Mouse (Mus musculus): ENCODE results near the gene Rdh19. TPM values are rescaled to one million over a fixed set of nuclear protein-coding genes. Genes with fewer than 3 reads are reported as not detected.

Rdh19 gene
- under 1 TPM in 1 of 2 experiments, not detected in 1; 0.22 TPM for polyA plus RNA-seq (2017; shearing (Covaris generic))

GRCm38 (mm10) chr10:127849628-127850027 lies at the start of gene Rdh19:
Gene Rdh19 (plus strand): TSS chr10:127849928.

DNA sequence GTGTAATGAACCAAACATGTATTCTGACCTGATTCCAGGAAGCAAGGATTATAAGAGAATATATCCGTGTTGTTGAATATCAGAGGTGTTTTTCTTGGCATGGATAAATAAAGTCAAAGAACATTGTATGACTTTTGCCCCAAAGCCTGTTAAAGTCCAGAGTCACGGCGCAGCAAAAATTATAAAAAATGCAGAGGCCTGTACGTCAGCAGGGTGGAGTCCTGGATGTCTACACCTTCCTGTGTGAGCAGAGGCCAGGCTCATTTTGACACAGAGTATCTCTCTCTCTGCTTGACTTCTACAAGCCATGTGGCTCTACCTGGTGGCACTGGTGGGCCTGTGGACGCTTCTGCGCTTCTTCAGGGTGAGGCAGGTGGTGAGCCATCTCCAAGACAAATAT lies 48.8 kb upstream of the Rdh19 start, which contains the start of gene Rdh16:
Rdh16 (plus strand) TSS at position 262 of the 400 bp plus-strand sequence.

GRCm38 (mm10) chr10:127866232-127866631 lies 16.5 kb downstream of the Rdh19 start, which contains the start of gene Rdh16f2:
Gene Rdh16f2 (plus strand): TSS chr10:127866474.

DNA sequence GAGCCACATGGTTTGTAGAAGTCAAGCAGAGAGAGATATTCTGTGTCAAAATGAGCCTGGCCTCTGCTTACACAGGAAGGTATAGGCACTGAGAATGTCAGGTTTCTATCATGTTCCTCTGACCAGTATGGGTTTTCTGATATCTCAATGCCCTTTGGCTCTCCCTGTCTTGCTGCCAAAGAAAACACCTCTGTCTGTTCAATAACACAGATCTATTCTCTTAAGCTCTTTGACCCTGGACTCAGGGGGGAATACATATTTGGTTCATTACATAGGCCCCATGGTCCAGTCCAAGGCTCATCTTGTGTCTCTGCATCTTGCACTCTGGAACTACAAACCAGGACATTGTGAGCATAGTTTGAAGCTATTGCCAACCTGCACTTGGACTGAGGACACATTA lies 38.9 kb downstream of the Rdh19 start, which contains the start of gene Rdh7:
Rdh7 (minus strand) TSS at position 213 of the 400 bp plus-strand sequence.

GRCm38 (mm10) chr10:127898218-127898617 lies 48.5 kb downstream of the Rdh19 start, which contains the start of gene Sdr9c7:
Gene Sdr9c7 (plus strand): TSS chr10:127898518.

Other genes starting within 250 kb of the Rdh19 start
- 1 to 10 TPM in 1 of 2 experiments, under 1 TPM in 1; 0.36 to 2.3 TPM for gene Lrp1, start 228.8 kb upstream of the Rdh19 start, polyA plus RNA-seq (2017; shearing (Covaris generic))
- gene Stat6, start 206.9 kb upstream of the Rdh19 start, polyA plus RNA-seq (2017; shearing (Covaris generic)), result 100 to 1,000 TPM; 207 to 235 TPM
- gene Nemp1, start 183.0 kb upstream of the Rdh19 start, polyA plus RNA-seq (2017; shearing (Covaris generic)), result 1 to 10 TPM; 7.2 to 9.8 TPM
- gene Nab2, start 181.4 kb upstream of the Rdh19 start, polyA plus RNA-seq (2017; shearing (Covaris generic)), result 10 to 100 TPM; 64.6 to 67.1 TPM
- gene Myo1a, start 144.8 kb upstream of the Rdh19 start, polyA plus RNA-seq (2017; shearing (Covaris generic)), result under 1 TPM; 0.23 to 0.54 TPM
- gene Tac2, start 125.5 kb upstream of the Rdh19 start, polyA plus RNA-seq (2017; shearing (Covaris generic)), result 1 to 10 TPM in 1 of 2 experiments, under 1 TPM in 1; 0.48 to 2.2 TPM
- gene Zbtb39, start 110.4 kb upstream of the Rdh19 start, polyA plus RNA-seq (2017; shearing (Covaris generic)), result under 1 TPM; 0.64 to 0.82 TPM
- gene Gpr182, start 98.2 kb upstream of the Rdh19 start, polyA plus RNA-seq (2017; shearing (Covaris generic)), result under 1 TPM in 1 of 2 experiments, not detected in 1; 0.11 TPM
- gene Rdh1, start 90.2 kb upstream of the Rdh19 start, polyA plus RNA-seq (2017; shearing (Covaris generic)), result under 1 TPM; 0.18 to 0.34 TPM
- gene Rdh16f1, start 90.1 kb upstream of the Rdh19 start, polyA plus RNA-seq (2017; shearing (Covaris generic)), result 1 to 10 TPM in 1 of 2 experiments, not detected in 1; 1.1 TPM
- 1 to 10 TPM in 1 of 2 experiments, under 1 TPM in 1; 0.13 to 2.6 TPM for gene Rdh9, start 73.5 kb upstream of the Rdh19 start, polyA plus RNA-seq (2017; shearing (Covaris generic))
- gene Rdh16, start 48.8 kb upstream of the Rdh19 start, polyA plus RNA-seq (2017; shearing (Covaris generic)), result under 1 TPM; 0.23 to 0.53 TPM
- not detected for gene Rdh16f2, start 16.5 kb downstream of the Rdh19 start, polyA plus RNA-seq (2017; shearing (Covaris generic))
- gene Rdh7, start 38.9 kb downstream of the Rdh19 start, polyA plus RNA-seq (2017; shearing (Covaris generic)), result 1 to 10 TPM in 1 of 2 experiments, not detected in 1; 1.1 TPM
- under 1 TPM in 1 of 2 experiments, not detected in 1; 0.59 TPM for gene Sdr9c7, start 48.6 kb downstream of the Rdh19 start, polyA plus RNA-seq (2017; shearing (Covaris generic))
- not detected for gene Hsd17b6, start 157.7 kb downstream of the Rdh19 start, polyA plus RNA-seq (2017; shearing (Covaris generic))
- 10 to 100 TPM; 15.8 to 19.5 TPM for gene Prim1, start 165.2 kb downstream of the Rdh19 start, polyA plus RNA-seq (2017; shearing (Covaris generic))
- 100 to 1,000 TPM; 440 to 504 TPM for gene Naca, start 185.6 kb downstream of the Rdh19 start, polyA plus RNA-seq (2017; shearing (Covaris generic))
- gene Ptges3, start 209.0 kb downstream of the Rdh19 start, polyA plus RNA-seq (2017; shearing (Covaris generic)), result 100 to 1,000 TPM; 128 to 151 TPM
- 1,000 to 10,000 TPM; 1,050 to 1,147 TPM for gene Atp5b, start 233.3 kb downstream of the Rdh19 start, polyA plus RNA-seq (2017; shearing (Covaris generic))
- gene Baz2a, start 241.6 kb downstream of the Rdh19 start, polyA plus RNA-seq (2017; shearing (Covaris generic)), result 10 to 100 TPM; 54.8 to 63.6 TPM